Mouse (Mus musculus) cerebellum, adult 2 months (tissue): ENCODE data around the gene 6030468B19Rik.

Source experiments
- CTCF ChIP-seq: fragments of 200-500 bp; IDR thresholded peaks from 2 replicates; pipeline ENCODE4 v1.5.1; 2011; ENCODE audit warnings: low read depth, mild to moderate bottlenecking, control low read depth, low read length, moderate library complexity, borderline replicate concordance; ENCODE audit not compliant: insufficient read depth
- POLR2A ChIP-seq: fragments of 200-500 bp; IDR thresholded peaks from 2 replicates; pipeline ENCODE4 v1.6.1; 2011; ENCODE audit warnings: low read length, control low read depth, borderline replicate concordance; ENCODE audit not compliant: insufficient read depth

- TF ChIP-seq CTCF (no peak), POLR2A (no peak)
Observed at GRCm38 (mm10) chr11:117781199-117781821, 16.1 kb upstream of the 6030468B19Rik start.
